Mouse (Mus musculus) embryonic facial prominence, embryonic 12.5 days (tissue): ENCODE results near the gene Gm14406. TPM values are rescaled to one million over a fixed set of nuclear protein-coding genes. Genes with fewer than 3 reads are reported as not detected.
"Not testable (repeated sequence)": the region's sequence is repeated elsewhere in the genome, so short reads cannot be mapped to it uniquely, and the experiment has no call there.

Experiments
- ATAC-seq: fragments of 200-750 bp; cut with Nextera tagmentation; 2 replicates; pipeline ENCODE4 v1.8.0; 2017; ENCODE audit not compliant: insufficient number of reproducible peaks, insufficient read depth, low FRiP score, low TSS enrichment
- H3K27ac ChIP-seq: fragments of 300-500 bp; sonication (generic); 2 replicates; pipeline ENCODE4 v1.5.1; 2016; ENCODE audit warnings: mild to moderate bottlenecking
- H3K27me3 ChIP-seq: fragments of 300-500 bp; sonication (generic); 2 replicates; pipeline ENCODE4 v1.6.1; 2016; ENCODE audit warnings: mild to moderate bottlenecking, moderate library complexity
- H3K36me3 ChIP-seq: fragments of 300-500 bp; sonication (generic); 2 replicates; pipeline ENCODE4 v1.6.1; 2016; ENCODE audit warnings: mild to moderate bottlenecking
- H3K4me1 ChIP-seq: fragments of 300-500 bp; sonication (generic); 2 replicates; pipeline ENCODE4 v1.6.1; 2016
- H3K4me2 ChIP-seq: fragments of 300-500 bp; sonication (generic); replicated peaks from 2 replicates; pipeline ENCODE4 v1.6.1; 2016; ENCODE audit warnings: mild to moderate bottlenecking, moderate library complexity
- H3K4me3 ChIP-seq: fragments of 300-500 bp; sonication (generic); 2 replicates; pipeline ENCODE4 v1.5.1; 2016; ENCODE audit warnings: mild to moderate bottlenecking
- H3K9ac ChIP-seq: fragments of 300-500 bp; sonication (generic); 2 replicates; pipeline ENCODE4 v1.6.1; 2016; ENCODE audit warnings: mild to moderate bottlenecking, moderate library complexity
- H3K9me3 ChIP-seq: fragments of 300-500 bp; sonication (generic); 2 replicates; pipeline ENCODE4 v1.6.1; 2016; ENCODE audit warnings: mild to moderate bottlenecking, moderate library complexity
- WGBS: fragments of 180-500 bp; shearing (Covaris S2); methylation state at CpG from one replicate; pipeline ENCODE4 v1.1.7; 2016; 5-methylcytosine and 5-hydroxymethylcytosine counted together
- polyA plus RNA-seq: library from polyadenylated mRNA; unstranded; fragments of >200 nt; fragmentation: Nextera tagmentation; extraction: Ambion mirVana; gene quantifications from 2 replicates; pipeline ENCODE4 v1.2.1, GENCODE M21; 2016

The Gm14406 gene
- polyA plus RNA-seq: not detected in 2 replicates

DNA sequence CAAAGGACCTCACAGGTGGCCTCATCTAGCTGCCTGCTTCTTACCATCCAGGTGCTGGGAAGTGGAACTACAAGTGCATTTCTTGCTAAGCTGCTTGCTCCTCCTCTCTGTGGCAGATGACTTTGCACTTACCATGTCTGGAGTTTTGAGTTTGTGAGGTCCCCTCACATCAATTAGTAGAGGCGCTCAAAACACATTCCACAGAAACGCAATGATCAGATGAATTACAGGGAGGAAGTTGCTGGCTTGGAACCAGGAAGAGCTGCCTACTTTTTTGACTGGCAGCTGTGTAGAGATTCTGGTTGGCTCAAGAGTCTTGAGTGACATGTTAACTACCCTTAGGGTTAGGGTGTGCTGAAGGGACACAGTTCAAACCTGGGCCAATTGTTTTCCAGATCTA lies at the start of gene Gm14406:
Gene Gm14406, minus strand, starts transcription at position 213 of the 400 bp plus-strand sequence.
- 88% methylated on average over 2 of the region's 2 CpGs for WGBS
- ATAC-seq, H3K4me3 ChIP-seq, H3K27me3 ChIP-seq, H3K9ac ChIP-seq, H3K9me3 ChIP-seq, H3K4me1 ChIP-seq, H3K27ac ChIP-seq, H3K36me3 ChIP-seq, H3K4me2 ChIP-seq: not testable (repeated sequence)

DNA sequence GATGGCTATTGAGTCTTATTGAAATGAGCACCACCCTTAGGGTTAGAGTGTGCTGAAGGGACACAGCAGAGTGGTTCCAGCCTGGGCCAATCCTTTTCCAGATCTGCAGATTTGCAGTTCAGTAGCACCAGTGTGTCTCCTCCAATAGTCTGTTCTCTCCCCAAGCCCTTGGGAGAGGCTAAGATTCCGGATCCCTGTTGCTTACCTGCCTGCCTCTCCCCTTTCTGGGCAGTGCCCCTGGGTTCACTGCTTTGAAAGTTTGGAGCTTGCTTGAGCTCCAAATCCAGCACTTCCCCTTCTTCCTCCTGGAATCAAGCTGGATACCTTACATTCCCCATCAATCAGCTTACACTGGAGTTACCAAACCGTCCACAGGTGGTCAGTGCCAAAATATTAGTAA lies 2.9 kb downstream of the Gm14406 start:
- H3K27me3 ChIP-seq, H3K27ac ChIP-seq, H3K4me3 ChIP-seq, H3K4me2 ChIP-seq, H3K4me1 ChIP-seq, H3K9me3 ChIP-seq, H3K9ac ChIP-seq, ATAC-seq, H3K36me3 ChIP-seq: not testable (repeated sequence)
- WGBS: 88% methylated on average over 1 of the region's 2 CpGs

DNA sequence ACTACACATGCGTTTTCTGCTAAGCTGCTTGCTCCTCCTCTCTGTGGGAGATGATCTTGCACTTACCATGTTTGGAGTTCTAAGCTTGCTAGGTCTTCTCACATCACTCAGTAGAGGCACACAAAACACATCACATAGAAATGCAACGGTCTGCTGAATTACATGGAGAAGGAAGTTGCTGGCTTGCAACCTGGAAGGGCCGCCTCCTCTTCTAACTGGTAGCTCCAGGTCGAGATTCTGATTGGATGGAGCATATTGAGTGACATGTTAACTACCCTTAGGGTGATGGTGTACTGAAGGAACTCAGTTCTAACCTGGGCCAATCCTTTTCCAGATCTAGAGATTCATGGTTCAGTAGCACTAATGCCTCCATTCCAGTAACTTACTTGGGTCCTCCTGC lies 18.6 kb downstream of the Gm14406 start:
- H3K9me3 ChIP-seq, H3K27me3 ChIP-seq, H3K27ac ChIP-seq, H3K4me2 ChIP-seq, H3K36me3 ChIP-seq, H3K4me1 ChIP-seq, ATAC-seq, H3K4me3 ChIP-seq, H3K9ac ChIP-seq: not testable (repeated sequence)
- 79% methylated on average over 4 of the region's 4 CpGs for WGBS

DNA sequence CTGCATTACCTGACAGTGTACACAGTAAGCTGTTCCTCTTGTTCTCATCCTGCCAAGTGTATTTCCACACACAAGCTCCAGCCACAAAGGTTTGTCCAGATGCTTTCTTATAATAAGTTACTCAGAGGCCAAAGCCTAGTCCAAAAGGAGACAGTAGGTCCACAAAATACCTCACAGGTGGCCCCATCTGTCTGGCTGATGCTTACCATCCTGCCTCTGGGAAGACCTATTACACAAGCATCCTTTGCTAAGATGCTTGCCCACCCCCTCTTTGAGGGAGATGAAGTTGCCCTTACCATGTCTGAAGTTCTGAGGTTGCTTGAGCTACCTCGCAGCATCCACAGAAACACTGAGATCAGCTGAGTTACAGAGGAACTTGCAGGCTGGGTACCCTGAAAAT lies 22.7 kb downstream of the Gm14406 start:
- H3K27me3 ChIP-seq, H3K4me2 ChIP-seq, H3K27ac ChIP-seq, H3K9me3 ChIP-seq, H3K36me3 ChIP-seq, H3K4me1 ChIP-seq, H3K4me3 ChIP-seq, ATAC-seq, H3K9ac ChIP-seq: not testable (repeated sequence)
- no CpG with 5 or more reads among the region's 1 CpGs for WGBS

DNA sequence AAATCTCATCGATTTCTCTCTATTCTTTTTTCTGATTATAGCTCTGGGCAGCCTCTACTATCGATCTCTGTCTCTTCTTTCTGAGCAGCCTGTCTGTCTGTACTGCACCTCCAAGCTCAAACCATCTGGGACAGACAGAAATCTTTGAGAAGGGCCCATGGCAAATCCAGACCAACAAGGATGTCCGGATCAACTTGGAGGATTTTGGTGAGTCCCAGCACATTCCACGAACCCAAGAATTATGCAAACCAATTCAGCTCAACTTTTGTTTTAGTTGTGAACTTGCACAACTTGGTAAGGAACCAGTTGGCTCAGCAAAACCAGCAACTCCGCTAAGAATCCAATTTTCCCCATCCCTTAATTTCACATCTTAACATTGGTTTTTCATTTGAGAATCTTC lies 40.3 kb downstream of the Gm14406 start:
- not testable (repeated sequence) for H3K27ac ChIP-seq, H3K36me3 ChIP-seq, H3K27me3 ChIP-seq, H3K9ac ChIP-seq, H3K4me1 ChIP-seq, H3K4me3 ChIP-seq, ATAC-seq, H3K9me3 ChIP-seq, H3K4me2 ChIP-seq
- WGBS: 87% methylated on average over 5 of the region's 5 CpGs

DNA sequence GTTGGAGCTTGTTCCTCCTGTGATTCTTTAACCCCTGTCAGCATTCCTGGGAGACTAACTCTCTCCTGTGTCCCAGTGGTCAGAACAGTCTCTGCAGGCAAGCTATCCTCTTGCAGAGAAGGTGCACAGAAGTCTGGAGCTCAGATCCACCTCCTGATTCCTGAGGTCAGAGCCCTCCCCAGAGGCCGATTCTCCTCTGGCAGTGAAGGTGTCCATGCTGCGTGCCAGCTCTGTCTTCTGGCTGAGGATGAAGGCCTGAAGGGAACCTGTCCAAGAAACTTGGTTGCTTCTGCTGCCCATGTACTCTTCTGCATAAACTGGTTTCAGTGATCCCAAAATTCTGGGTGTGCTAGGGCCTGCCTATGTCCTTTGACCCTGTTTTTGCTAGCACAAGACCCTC lies 40.9 kb downstream of the Gm14406 start:
- H3K36me3 ChIP-seq, ATAC-seq, H3K27me3 ChIP-seq, H3K9ac ChIP-seq, H3K4me1 ChIP-seq, H3K4me3 ChIP-seq, H3K27ac ChIP-seq, H3K9me3 ChIP-seq, H3K4me2 ChIP-seq: not testable (repeated sequence)
- WGBS: 81% methylated on average over 2 of the region's 2 CpGs

DNA sequence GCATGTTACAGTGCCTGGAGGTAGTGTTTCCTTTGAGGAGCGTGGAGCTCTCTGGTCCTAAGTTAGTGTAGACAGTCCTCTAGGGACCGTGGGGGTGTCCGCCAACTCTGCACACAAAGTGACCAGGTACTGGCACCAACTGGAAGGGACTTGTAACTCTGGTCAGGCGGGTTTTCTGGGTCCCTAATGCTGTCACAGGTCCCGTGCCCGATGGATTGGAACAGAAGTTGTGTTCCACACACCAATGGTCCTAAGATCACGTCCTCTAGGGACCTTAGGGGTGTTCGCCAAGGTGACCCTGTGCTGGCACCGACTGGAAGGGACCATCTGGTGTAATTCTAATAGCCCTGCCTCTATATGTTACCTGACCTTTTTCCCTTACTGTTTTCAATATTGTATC lies 42.1 kb downstream of the Gm14406 start:
- 84% methylated on average over 9 of the region's 9 CpGs for WGBS

DNA sequence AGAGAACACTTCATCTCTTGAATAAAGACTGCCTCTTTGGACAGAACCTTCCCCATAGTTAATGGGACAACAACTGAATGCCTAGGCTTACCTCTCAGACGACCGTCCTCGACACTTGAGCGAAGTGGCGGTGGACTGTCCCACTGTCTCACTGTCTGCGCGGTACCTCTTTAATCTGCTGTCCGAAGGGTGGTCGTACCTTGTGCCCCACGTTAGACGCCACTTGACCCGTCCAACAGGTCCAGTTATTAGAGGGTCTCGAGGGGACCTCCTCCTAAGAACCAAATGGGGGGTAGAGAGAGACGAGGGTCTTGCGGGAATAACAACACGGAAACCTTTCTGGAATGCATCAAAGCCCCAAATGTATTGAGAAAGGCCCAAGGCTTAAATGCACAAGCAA lies 53.8 kb downstream of the Gm14406 start:
- not testable (repeated sequence) for H3K36me3 ChIP-seq, H3K4me1 ChIP-seq, H3K9ac ChIP-seq, H3K27me3 ChIP-seq, H3K4me3 ChIP-seq, H3K27ac ChIP-seq, ATAC-seq, H3K4me2 ChIP-seq, H3K9me3 ChIP-seq
- WGBS: 94% methylated on average over 16 of the region's 16 CpGs

More for the DNA sequence above, 42.1 kb downstream of the Gm14406 start:
- Histone ChIP-seq H3K27ac (no peak overlapping the region), H3K9me3 (no peaks in the 10 kb centered on the region), H3K27me3 (no peaks in the 10 kb centered on the region), H3K9ac (no peak overlapping the region), H3K4me3 (no peak overlapping the region), H3K4me1 (no peaks in the 10 kb centered on the region), H3K36me3 (no peaks in the 10 kb centered on the region), H3K4me2 (no peak overlapping the region)
- no peak for ATAC-seq

DNA sequence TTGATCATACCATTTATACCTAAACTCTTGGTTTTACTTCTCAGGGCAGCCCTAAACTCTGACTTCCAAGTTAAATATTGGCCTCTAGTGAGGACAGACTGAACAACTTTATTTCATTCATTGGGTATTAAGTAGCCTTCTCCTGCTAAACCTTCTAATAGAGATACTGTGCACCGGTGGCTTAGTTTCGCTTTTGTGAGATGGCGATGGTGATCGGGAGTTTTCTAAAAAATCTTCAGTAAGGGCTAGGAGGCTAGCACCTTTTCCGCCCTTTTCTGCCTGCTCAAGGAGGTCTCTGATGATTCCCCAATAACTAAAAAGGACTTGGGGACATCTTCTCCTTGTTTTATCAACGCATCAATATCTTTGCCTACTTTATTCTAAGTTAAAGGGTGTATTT lies 54.3 kb downstream of the Gm14406 start:
- not testable (repeated sequence) for H3K27ac ChIP-seq, H3K4me3 ChIP-seq, H3K36me3 ChIP-seq, H3K9ac ChIP-seq, H3K4me1 ChIP-seq, H3K4me2 ChIP-seq, H3K27me3 ChIP-seq, H3K9me3 ChIP-seq, ATAC-seq
- 88% methylated on average over 6 of the region's 6 CpGs for WGBS

DNA sequence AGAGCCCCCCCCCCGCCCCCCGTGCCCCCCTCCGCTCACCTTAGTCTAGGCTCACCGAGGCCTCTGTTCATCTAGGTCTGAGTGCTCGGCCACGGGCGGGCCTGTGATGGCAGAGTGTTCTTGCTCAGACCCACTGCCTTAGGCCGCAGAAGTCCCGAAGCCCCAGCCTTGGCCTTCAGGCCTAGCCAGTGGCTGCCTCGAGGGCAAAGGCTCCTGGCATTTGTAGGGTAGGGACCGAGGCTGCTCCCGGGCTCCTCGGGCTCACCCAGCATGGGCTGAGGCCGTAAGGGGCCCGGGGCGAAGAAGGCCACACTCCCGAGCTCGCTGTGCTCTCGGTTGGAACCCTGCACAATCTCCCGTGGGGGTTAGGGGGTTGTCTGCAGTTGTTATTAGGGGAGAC lies 54.9 kb downstream of the Gm14406 start:
- ATAC-seq: no peak
- WGBS: 93% methylated on average over 20 of the region's 20 CpGs
- no peaks in the 10 kb centered on the region for H3K27me3 ChIP-seq

DNA sequence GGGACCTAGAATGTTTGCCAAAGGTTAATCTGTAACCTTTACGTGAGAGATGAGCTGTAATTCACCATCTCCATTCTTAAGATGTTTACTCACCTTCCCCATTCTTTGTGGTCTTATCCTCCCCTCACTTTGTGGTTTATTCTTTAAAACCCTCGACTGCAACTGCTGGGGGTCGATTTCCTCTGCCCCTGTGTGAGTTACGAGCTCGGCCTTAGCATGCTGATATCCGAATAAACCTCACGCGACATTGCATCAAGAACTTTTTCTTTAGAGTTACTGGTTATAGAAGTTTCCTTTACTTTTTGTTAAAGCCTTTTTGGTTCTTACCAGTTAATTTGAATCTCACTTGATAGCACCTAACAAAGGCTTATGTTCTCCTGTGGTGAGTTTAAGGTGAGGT lies 58.0 kb downstream of the Gm14406 start:
- 81% methylated on average over 8 of the region's 8 CpGs for WGBS
- no peak overlapping the region for H3K4me3 ChIP-seq

More for the DNA sequence above, 54.9 kb downstream of the Gm14406 start:
- Histone ChIP-seq H3K4me2 (no peak overlapping the region), H3K36me3 (no peaks in the 10 kb centered on the region), H3K4me1 (no peaks in the 10 kb centered on the region), H3K9me3 (peaks cover 6% of the 10 kb centered on the region), H3K9ac (no peak overlapping the region), H3K4me3 (no peak overlapping the region), H3K27ac (no peak overlapping the region)

More for the DNA sequence above, 58.0 kb downstream of the Gm14406 start:
- no peak overlapping the region for H3K9ac ChIP-seq
- H3K27me3 ChIP-seq: no peaks in the 10 kb centered on the region
- no peak overlapping the region for H3K27ac ChIP-seq
- no peaks in the 10 kb centered on the region for H3K4me1 ChIP-seq
- H3K4me2 ChIP-seq: no peak overlapping the region
- H3K9me3 ChIP-seq: peaks cover 6% of the 10 kb centered on the region
- H3K36me3 ChIP-seq: no peaks in the 10 kb centered on the region
- no peak for ATAC-seq
